Comparison of ENCODE assay signal across 27 mouse cellular contexts in genomic region chr16:90664086-90664485, GRCm38 (mm10).
DNase-seq lines count a peak whose midpoint lies in the region; ATAC-seq and TF ChIP-seq lines count a peak whose summit lies in the region.
"Had no signal": no experiment of that assay in that cellular context is flagged by ENCODE, and none has a peak within 500 bp of the region (broad histone marks: within the 10 kb centered on the region; RNA-seq: fewer than 3 reads in every experiment).

No protein-coding gene starts in this region.

- H3K4me2 ChIP-seq in embryonic facial prominence, embryonic 14.5 days (ENCODE audit: low read depth, low read length): no peak overlapping the region
- H3K4me2 ChIP-seq: embryonic facial prominence, embryonic 15.5 days; heart, embryonic 11.5 days; kidney, embryonic 15.5 days; liver, embryonic 12.5 days; midbrain, embryonic 11.5 days had no signal

- no peak overlapping the region for H3K27ac ChIP-seq in embryonic facial prominence, embryonic 14.5 days (replicated peaks; ENCODE audit: low read depth, low read length)
- H3K27ac ChIP-seq in embryonic facial prominence, embryonic 10.5 days (replicated peaks): no peak overlapping the region
- H3K27ac ChIP-seq in left cerebral cortex, adult 2 months: peak overlapping the region; percentile 57
- H3K27ac ChIP-seq: embryonic facial prominence, embryonic 15.5 days; hindbrain, embryonic 10.5 days; kidney, embryonic 15.5 days; liver, embryonic 12.5 days had no signal

- H3K36me3 ChIP-seq in embryonic facial prominence, embryonic 14.5 days (ENCODE audit: control insufficient read depth, insufficient read depth, low read length): no peaks in the 10 kb centered on the region
- no peaks in the 10 kb centered on the region for H3K36me3 ChIP-seq in embryonic facial prominence, embryonic 10.5 days (replicated peaks)
- H3K36me3 ChIP-seq: embryonic facial prominence, embryonic 15.5 days; G1E; hindbrain, embryonic 10.5 days; kidney, embryonic 15.5 days; liver, embryonic 12.5 days had no signal

- no peak for TF ChIP-seq CTCF in left cerebral cortex, adult 2 months (IDR thresholded peaks at IDR 0.05)

- peak; percentile 38 for DNase-seq in embryonic facial prominence, embryonic 14.5 days (ENCODE audit: low spot score)
- no peak for DNase-seq in embryonic facial prominence, embryonic 10.5 days (ENCODE audit: low spot score)
- peak; percentile 91 for DNase-seq in heart, adult 11 months
- DNase-seq in heart, postnatal 25 days (ENCODE audit: low spot score): no peak
- DNase-seq in left cerebral cortex, adult 2 months (ENCODE audit: extremely low spot score in 1 of 2, low spot score in 2 of 2): no peak
- DNase-seq in left cerebral cortex, adult 8-10 months (ENCODE audit: low spot score in 2 of 2): no peak
- peak; percentile 45 for DNase-seq in right cerebral cortex, postnatal 25 days
- DNase-seq in right cerebral cortex, postnatal 36 days (ENCODE audit: low spot score in 2 of 2): no peak
- DNase-seq: adrenal gland, adult 8-10 months; cerebellum, adult 11-12 months; cerebellum, adult 9-11 months; gastrocnemius, postnatal 25 days; kidney, adult 18-20 months; kidney, postnatal 25 days; liver, postnatal 0 days; lung, postnatal 36 days; spleen, adult 18-20 months; thymus, postnatal 14 days had no signal

- no peaks in the 10 kb centered on the region for H3K4me1 ChIP-seq in embryonic facial prominence, embryonic 14.5 days (ENCODE audit: control insufficient read depth, insufficient read depth, low read length)
- H3K4me1 ChIP-seq in embryonic facial prominence, embryonic 10.5 days: peaks cover 3% of the 10 kb centered on the region
- H3K4me1 ChIP-seq: embryonic facial prominence, embryonic 15.5 days; hindbrain, embryonic 10.5 days; kidney, embryonic 15.5 days; liver, embryonic 12.5 days had no signal

- no peak overlapping the region for H3K9ac ChIP-seq in embryonic facial prominence, embryonic 14.5 days (ENCODE audit: low read depth, low read length)
- H3K9ac ChIP-seq: embryonic facial prominence, embryonic 15.5 days; kidney, embryonic 15.5 days; liver, embryonic 12.5 days; liver, postnatal 0 days had no signal

- H3K27me3 ChIP-seq in embryonic facial prominence, embryonic 14.5 days (replicated peaks; ENCODE audit: control insufficient read depth, insufficient read depth, low read length): no peaks in the 10 kb centered on the region
- H3K27me3 ChIP-seq in embryonic facial prominence, embryonic 10.5 days (replicated peaks; ENCODE audit: low read depth, poor library complexity, severe bottlenecking): no peaks in the 10 kb centered on the region
- H3K27me3 ChIP-seq: embryonic facial prominence, embryonic 15.5 days; liver, embryonic 12.5 days had no signal

- H3K4me3 ChIP-seq in embryonic facial prominence, embryonic 14.5 days (ENCODE audit: low read depth, low read length): no peak overlapping the region
- H3K4me3 ChIP-seq in embryonic facial prominence, embryonic 10.5 days: no peak overlapping the region
- no peak overlapping the region for H3K4me3 ChIP-seq in left cerebral cortex, adult 2 months
- H3K4me3 ChIP-seq: embryonic facial prominence, embryonic 15.5 days; hindbrain, embryonic 10.5 days; kidney, embryonic 15.5 days; liver, embryonic 12.5 days had no signal

- no peak for ATAC-seq in embryonic facial prominence, embryonic 14.5 days (ENCODE audit: low read depth)
- ATAC-seq: hindbrain, embryonic 16.5 days; liver, embryonic 12.5 days; liver, postnatal 0 days; midbrain, embryonic 16.5 days had no signal

- intact Hi-C loops in heart, postnatal 25 days (cut with DNase I): no loop called here
- intact Hi-C loops in left cerebral cortex, adult 2 months (cut with DNase I): no loop called here

- H3K9me3 ChIP-seq in embryonic facial prominence, embryonic 14.5 days (ENCODE audit: control insufficient read depth, low read length): 0 out of 2 replicates have a peak, but pooled peaks cover 4% of the 10 kb centered on the region
- peaks cover 5% of the 10 kb centered on the region for H3K9me3 ChIP-seq in embryonic facial prominence, embryonic 10.5 days
- H3K9me3 ChIP-seq: embryonic facial prominence, embryonic 15.5 days had no signal

- WGBS in embryonic facial prominence, embryonic 14.5 days: 46% methylated on average over 9 of the region's 9 CpGs
- WGBS in embryonic facial prominence, embryonic 10.5 days: 78% methylated on average over 9 of the region's 9 CpGs

Comparison
In these comparisons a context has a peak if more than half of its experiments do, and no peak if none do; other contexts are left out.
1. DNase-seq: peak in embryonic facial prominence, embryonic 14.5 days (single experiment), heart, adult 11 months (single experiment) and right cerebral cortex, postnatal 25 days (single experiment); none in embryonic facial prominence, embryonic 10.5 days (single experiment), heart, postnatal 25 days (single experiment), left cerebral cortex, adult 2 months (0 of 2), left cerebral cortex, adult 8-10 months (0 of 2) and right cerebral cortex, postnatal 36 days (0 of 2).